ENCODE assay signal across 8 mouse cellular contexts in genomic region chr1:89108340-89108896, GRCm38 (mm10). TPM values are rescaled to one million over a fixed set of nuclear protein-coding genes. Genes with fewer than 3 reads are reported as not detected.
DNase-seq lines count a peak whose midpoint lies in the region; ATAC-seq and TF ChIP-seq lines count a peak whose summit lies in the region.

No protein-coding gene starts in this region.

- H3K9me3 ChIP-seq in hindbrain, embryonic 12.5 days (replicated peaks) = no peaks in the 10 kb centered on the region
- no peaks in the 10 kb centered on the region for H3K9me3 ChIP-seq in hindbrain, postnatal 0 days (ENCODE audit: low read length)
- H3K9me3 ChIP-seq in liver, postnatal 0 days (ENCODE audit: low read length) = no peaks in the 10 kb centered on the region
- H3K9me3 ChIP-seq in midbrain, postnatal 0 days (ENCODE audit: low read length) = no peaks in the 10 kb centered on the region

- no peak for TF ChIP-seq CTCF in hindbrain, postnatal 0 days (IDR thresholded peaks at IDR 0.05; ENCODE audit: low read depth)
- TF ChIP-seq CTCF in liver, postnatal 0 days (IDR thresholded peaks at IDR 0.05; ENCODE audit: low read depth) = no peak
- TF ChIP-seq CTCF in midbrain, postnatal 0 days (IDR thresholded peaks at IDR 0.05) = no peak

- no peak overlapping the region for H3K4me2 ChIP-seq in hindbrain, embryonic 12.5 days (replicated peaks)
- H3K4me2 ChIP-seq in hindbrain, postnatal 0 days (ENCODE audit: low read depth, low read length) = no peak overlapping the region
- H3K4me2 ChIP-seq in liver, postnatal 0 days (ENCODE audit: low read depth, low read length) = peak overlapping the region; percentile 23
- no peak overlapping the region for H3K4me2 ChIP-seq in midbrain, postnatal 0 days (ENCODE audit: low read depth, low read length, poor library complexity, severe bottlenecking)

- H3K9ac ChIP-seq in hindbrain, embryonic 12.5 days = no peak overlapping the region
- no peak overlapping the region for H3K9ac ChIP-seq in hindbrain, postnatal 0 days (replicated peaks; ENCODE audit: low read length)
- H3K9ac ChIP-seq in liver, postnatal 0 days (replicated peaks) = no peak overlapping the region
- H3K9ac ChIP-seq in midbrain, postnatal 0 days (replicated peaks; ENCODE audit: low read length, poor library complexity, severe bottlenecking) = no peak overlapping the region

- 0 out of 2 replicates have a peak, but pooled peaks have one; percentile 20 for ATAC-seq in hindbrain, embryonic 12.5 days (ENCODE audit: low FRiP score)
- no peak for ATAC-seq in hindbrain, postnatal 0 days
- peak; percentile 77 for ATAC-seq in liver, postnatal 0 days
- ATAC-seq in frontal cortex, adult (ENCODE audit: low TSS enrichment) = no peak
- no peak for ATAC-seq in midbrain, postnatal 0 days (ENCODE audit: low FRiP score)

- no peak for TF ChIP-seq EP300 in liver, postnatal 0 days (IDR thresholded peaks at IDR 0.05; ENCODE audit: low read depth)

- no peak overlapping the region for H3K4me3 ChIP-seq in hindbrain, embryonic 12.5 days
- H3K4me3 ChIP-seq in hindbrain, postnatal 0 days (ENCODE audit: low read length) = no peak overlapping the region
- H3K4me3 ChIP-seq in liver, postnatal 0 days (ENCODE audit: low read depth, low read length) = no peak overlapping the region
- H3K4me3 ChIP-seq in midbrain, postnatal 0 days (ENCODE audit: low read depth, low read length) = no peak overlapping the region

- no peaks in the 10 kb centered on the region for H3K36me3 ChIP-seq in hindbrain, embryonic 12.5 days
- no peaks in the 10 kb centered on the region for H3K36me3 ChIP-seq in hindbrain, postnatal 0 days (ENCODE audit: insufficient read depth, low read length)
- H3K36me3 ChIP-seq in liver, postnatal 0 days (replicated peaks; ENCODE audit: insufficient read depth, low read length) = no peaks in the 10 kb centered on the region
- H3K36me3 ChIP-seq in midbrain, postnatal 0 days (ENCODE audit: insufficient read depth, low read length) = no peaks in the 10 kb centered on the region

- WGBS in hindbrain, embryonic 12.5 days = 15% methylated on average over 6 of the region's 6 CpGs
- WGBS in hindbrain, postnatal 0 days = 25% methylated on average over 6 of the region's 6 CpGs
- 2% methylated on average over 6 of the region's 6 CpGs for WGBS in liver, postnatal 0 days (ENCODE audit: insufficient replicate concordance)
- 28% methylated on average over 6 of the region's 6 CpGs for WGBS in midbrain, postnatal 0 days

- H3K27ac ChIP-seq in hindbrain, embryonic 12.5 days = peak overlapping the region; percentile 30; the same call in 1 of the 2 replicates
- H3K27ac ChIP-seq in hindbrain, postnatal 0 days = no peak overlapping the region
- 0 out of 2 replicates have a peak overlapping the region, but pooled peaks have one; percentile 24 for H3K27ac ChIP-seq in liver, postnatal 0 days (ENCODE audit: low read depth)
- H3K27ac ChIP-seq in midbrain, postnatal 0 days (ENCODE audit: low read depth, low read length) = no peak overlapping the region

- peaks cover 60% of the 10 kb centered on the region for H3K4me1 ChIP-seq in hindbrain, embryonic 12.5 days
- H3K4me1 ChIP-seq in hindbrain, postnatal 0 days (ENCODE audit: insufficient read depth, low read length) = peaks cover 16% of the 10 kb centered on the region; the same call in 1 of the 2 replicates
- peaks cover 29% of the 10 kb centered on the region for H3K4me1 ChIP-seq in liver, postnatal 0 days (ENCODE audit: insufficient read depth)
- H3K4me1 ChIP-seq in midbrain, postnatal 0 days (ENCODE audit: insufficient read depth, low read length) = no peaks in the 10 kb centered on the region

- DNase-seq in hindbrain, postnatal 0 days (ENCODE audit: low spot score) = no peak
- DNase-seq in adrenal gland, postnatal 25 days = peak; percentile 48
- DNase-seq in kidney, adult 11 months = peak; percentile 76
- peak; percentile 70 for DNase-seq in liver, postnatal 0 days
- DNase-seq in layer of hippocampus, adult 9-11 months = no peak
- DNase-seq in midbrain, postnatal 0 days (ENCODE audit: low spot score) = no peak

- H3K27me3 ChIP-seq in hindbrain, embryonic 12.5 days = no peaks in the 10 kb centered on the region
- H3K27me3 ChIP-seq in hindbrain, postnatal 0 days (ENCODE audit: insufficient read depth, low read length) = no peaks in the 10 kb centered on the region
- no peaks in the 10 kb centered on the region for H3K27me3 ChIP-seq in liver, postnatal 0 days (ENCODE audit: insufficient read depth, low read length)
- H3K27me3 ChIP-seq in midbrain, postnatal 0 days (ENCODE audit: insufficient read depth, low read length) = no peaks in the 10 kb centered on the region

RNA-seq across cellular contexts. Expression of gene Sh3bp4, which starts 38.2 kb away (rescaled TPM):
- polyA plus RNA-seq in hindbrain, embryonic 12.5 days (2016; fragmentation: Nextera tagmentation; extraction: Ambion mirVana) = 28.0 and 31.4 TPM in 2 replicates
- total RNA-seq in hindbrain, postnatal 0 days (2014; rRNA removed) = 36.5 and 38.8 TPM in 2 replicates
- polyA plus RNA-seq in hindbrain, postnatal 0 days (2015; fragmentation: Nextera tagmentation; extraction: Ambion mirVana) = 14.6 and 15.7 TPM in 2 replicates
- 12.1 and 14.1 TPM in 2 replicates for total RNA-seq in adrenal gland, postnatal 25 days (2021)
- 0.60 and 0.70 TPM in 2 replicates for polyA plus RNA-seq in liver, postnatal 0 days (2015; fragmentation: Nextera tagmentation; extraction: Ambion mirVana)
- 22.0 and 26.5 TPM in 2 replicates for total RNA-seq in midbrain, postnatal 0 days (2014; rRNA removed)
- polyA plus RNA-seq in midbrain, postnatal 0 days (2015; fragmentation: Nextera tagmentation; extraction: Ambion mirVana) = 10.3 and 11.0 TPM in 2 replicates

Comparison
In these comparisons a context has a peak if more than half of its experiments do, and no peak if none do; other contexts are left out.
1. ATAC-seq: peak in hindbrain, embryonic 12.5 days (single experiment) and liver, postnatal 0 days (single experiment); none in hindbrain, postnatal 0 days (single experiment), frontal cortex, adult (single experiment) and midbrain, postnatal 0 days (single experiment).
2. H3K27ac ChIP-seq: peak in hindbrain, embryonic 12.5 days (single experiment) and liver, postnatal 0 days (single experiment); none in hindbrain, postnatal 0 days (single experiment) and midbrain, postnatal 0 days (single experiment).
3. DNase-seq: peak in adrenal gland, postnatal 25 days (single experiment), kidney, adult 11 months (single experiment) and liver, postnatal 0 days (single experiment); none in hindbrain, postnatal 0 days (single experiment), layer of hippocampus, adult 9-11 months (single experiment) and midbrain, postnatal 0 days (single experiment).